Mouse (Mus musculus): ENCODE results near the gene Tmem40. TPM values are rescaled to one million over a fixed set of nuclear protein-coding genes. Genes with fewer than 3 reads are reported as not detected.

The Tmem40 gene
- polyA plus RNA-seq, 1 experiment from 2014 or later, result 7.8 TPM

- H3K9me3 ChIP-seq (ENCODE audit: control insufficient read depth, low read length), result peaks cover 5% of the 10 kb centered on the region; the same call in 1 of the 2 replicates
- peak overlapping the region; percentile 70; the same call in 1 of the 2 replicates for H3K27ac ChIP-seq (replicated peaks; ENCODE audit: low read depth, low read length)
- peaks cover 7% of the 10 kb centered on the region; the same call in 1 of the 2 replicates for H3K4me1 ChIP-seq (ENCODE audit: control insufficient read depth, insufficient read depth, low read length)
- 0 out of 2 replicates have a peak overlapping the region, but pooled peaks have one; percentile 6 for H3K9ac ChIP-seq (ENCODE audit: low read depth, low read length)
- DNase-seq (ENCODE audit: low spot score) (peak; percentile 81), ATAC-seq (ENCODE audit: low read depth) (peak; percentile 67)
- 0 out of 2 replicates have a peak overlapping the region, but pooled peaks have one; percentile 4 for H3K4me3 ChIP-seq (ENCODE audit: low read depth, low read length)
- no peaks in the 10 kb centered on the region for H3K27me3 ChIP-seq (replicated peaks; ENCODE audit: control insufficient read depth, insufficient read depth, low read length)
- H3K36me3 ChIP-seq (ENCODE audit: control insufficient read depth, insufficient read depth, low read length), result no peaks in the 10 kb centered on the region
- peak overlapping the region; percentile 40 for H3K4me2 ChIP-seq (ENCODE audit: low read depth, low read length)
- WGBS, result 39% methylated on average over 20 of the region's 20 CpGs
Observed at GRCm38 (mm10) chr6:115730560-115731342, 31.5 kb downstream of the Tmem40 start.

- H3K4me1 ChIP-seq (ENCODE audit: control insufficient read depth, insufficient read depth, low read length), result peaks cover 7% of the 10 kb centered on the region; the same call in 1 of the 2 replicates
- H3K36me3 ChIP-seq (ENCODE audit: control insufficient read depth, insufficient read depth, low read length), result no peaks in the 10 kb centered on the region
- no peaks in the 10 kb centered on the region for H3K27me3 ChIP-seq (replicated peaks; ENCODE audit: control insufficient read depth, insufficient read depth, low read length)
- no peak overlapping the region for H3K4me3 ChIP-seq (ENCODE audit: low read depth, low read length)
- peaks cover 5% of the 10 kb centered on the region; the same call in 1 of the 2 replicates for H3K9me3 ChIP-seq (ENCODE audit: control insufficient read depth, low read length)
- DNase-seq (ENCODE audit: low spot score) (no peak), ATAC-seq (ENCODE audit: low read depth) (no peak)
- no peak overlapping the region for H3K27ac ChIP-seq (replicated peaks; ENCODE audit: low read depth, low read length)
- H3K9ac ChIP-seq (ENCODE audit: low read depth, low read length), result no peak overlapping the region
- H3K4me2 ChIP-seq (ENCODE audit: low read depth, low read length), result no peak overlapping the region
- 65% methylated on average over 2 of the region's 2 CpGs for WGBS
Observed at GRCm38 (mm10) chr6:115727570-115727969, 34.6 kb downstream of the Tmem40 start.

- no peaks in the 10 kb centered on the region for H3K27me3 ChIP-seq (replicated peaks; ENCODE audit: control insufficient read depth, insufficient read depth, low read length)
- H3K4me1 ChIP-seq (ENCODE audit: control insufficient read depth, insufficient read depth, low read length), result peaks cover 7% of the 10 kb centered on the region; the same call in 1 of the 2 replicates
- H3K9ac ChIP-seq (ENCODE audit: low read depth, low read length), result no peak overlapping the region
- peaks cover 5% of the 10 kb centered on the region; the same call in 1 of the 2 replicates for H3K9me3 ChIP-seq (ENCODE audit: control insufficient read depth, low read length)
- DNase-seq (ENCODE audit: low spot score) (no peak), ATAC-seq (ENCODE audit: low read depth) (no peak)
- no peaks in the 10 kb centered on the region for H3K36me3 ChIP-seq (ENCODE audit: control insufficient read depth, insufficient read depth, low read length)
- 75% methylated on average over 1 of the region's 1 CpGs for WGBS
- H3K27ac ChIP-seq (replicated peaks; ENCODE audit: low read depth, low read length), result no peak overlapping the region
- H3K4me3 ChIP-seq (ENCODE audit: low read depth, low read length), result no peak overlapping the region
- H3K4me2 ChIP-seq (ENCODE audit: low read depth, low read length), result no peak overlapping the region
Observed at GRCm38 (mm10) chr6:115727108-115727507, 35.1 kb downstream of the Tmem40 start.

- DNase-seq (ENCODE audit: low spot score) (no peak), ATAC-seq (ENCODE audit: low read depth) (no peak)
- H3K4me1 ChIP-seq (ENCODE audit: control insufficient read depth, insufficient read depth, low read length), result 0 out of 2 replicates have a peak, but pooled peaks cover 3% of the 10 kb centered on the region
- no peak overlapping the region for H3K27ac ChIP-seq (replicated peaks; ENCODE audit: low read depth, low read length)
- peaks cover 2% of the 10 kb centered on the region; the same call in 1 of the 2 replicates for H3K9me3 ChIP-seq (ENCODE audit: control insufficient read depth, low read length)
- no peak overlapping the region for H3K4me2 ChIP-seq (ENCODE audit: low read depth, low read length)
- H3K9ac ChIP-seq (ENCODE audit: low read depth, low read length), result no peak overlapping the region
- H3K36me3 ChIP-seq (ENCODE audit: control insufficient read depth, insufficient read depth, low read length), result no peaks in the 10 kb centered on the region
- WGBS, result 82% methylated on average over 5 of the region's 5 CpGs
- H3K4me3 ChIP-seq (ENCODE audit: low read depth, low read length), result no peak overlapping the region
- no peaks in the 10 kb centered on the region for H3K27me3 ChIP-seq (replicated peaks; ENCODE audit: control insufficient read depth, insufficient read depth, low read length)
Observed at GRCm38 (mm10) chr6:115722246-115722645, 40.0 kb downstream of the Tmem40 start.

GRCm38 (mm10) chr6:115717715-115718558, 44.3 kb downstream of the Tmem40 start:
- Histone ChIP-seq H3K27me3 (replicated peaks; ENCODE audit: control insufficient read depth, insufficient read depth, low read length) (no peaks in the 10 kb centered on the region), H3K9ac (ENCODE audit: low read depth, low read length) (peak overlapping the region; percentile 39; the same call in 1 of the 2 replicates), H3K9me3 (ENCODE audit: control insufficient read depth, low read length) (no peaks in the 10 kb centered on the region), H3K4me1 (ENCODE audit: control insufficient read depth, insufficient read depth, low read length) (peaks cover 10% of the 10 kb centered on the region), H3K4me2 (ENCODE audit: low read depth, low read length) (peak overlapping the region; percentile 44), H3K27ac (replicated peaks; ENCODE audit: low read depth, low read length) (peak overlapping the region; percentile 49; the same call in 1 of the 2 replicates), H3K36me3 (ENCODE audit: control insufficient read depth, insufficient read depth, low read length) (no peaks in the 10 kb centered on the region), H3K4me3 (ENCODE audit: low read depth, low read length) (no peak overlapping the region; the same call in 1 of the 2 replicates)
- DNase-seq (ENCODE audit: low spot score) (peak; percentile 93), ATAC-seq (ENCODE audit: low read depth) (peak; percentile 95)
- 1% methylated on average over 15 of the region's 15 CpGs for WGBS

GRCm38 (mm10) chr6:115717101-115717652, 45.0 kb downstream of the Tmem40 start:
- H3K9ac ChIP-seq (ENCODE audit: low read depth, low read length), result no peak overlapping the region
- H3K4me2 ChIP-seq (ENCODE audit: low read depth, low read length), result peak overlapping the region; percentile 35
- no peak overlapping the region; the same call in 1 of the 2 replicates for H3K4me3 ChIP-seq (ENCODE audit: low read depth, low read length)
- peak overlapping the region; percentile 49; the same call in 1 of the 2 replicates for H3K27ac ChIP-seq (replicated peaks; ENCODE audit: low read depth, low read length)
- ATAC-seq (ENCODE audit: low read depth) (peak; percentile 65), DNase-seq (ENCODE audit: low spot score) (peak; percentile 56)
- no peaks in the 10 kb centered on the region for H3K36me3 ChIP-seq (ENCODE audit: control insufficient read depth, insufficient read depth, low read length)
- H3K27me3 ChIP-seq (replicated peaks; ENCODE audit: control insufficient read depth, insufficient read depth, low read length), result no peaks in the 10 kb centered on the region
- H3K9me3 ChIP-seq (ENCODE audit: control insufficient read depth, low read length), result no peaks in the 10 kb centered on the region
- H3K4me1 ChIP-seq (ENCODE audit: control insufficient read depth, insufficient read depth, low read length), result peaks cover 10% of the 10 kb centered on the region
- 12% methylated on average over 8 of the region's 8 CpGs for WGBS

- no peaks in the 10 kb centered on the region for H3K27me3 ChIP-seq (replicated peaks; ENCODE audit: control insufficient read depth, insufficient read depth, low read length)
- no peak overlapping the region for H3K4me3 ChIP-seq (ENCODE audit: low read depth, low read length)
- no peak overlapping the region for H3K4me2 ChIP-seq (ENCODE audit: low read depth, low read length)
- H3K36me3 ChIP-seq (ENCODE audit: control insufficient read depth, insufficient read depth, low read length), result no peaks in the 10 kb centered on the region
- DNase-seq (ENCODE audit: low spot score) (no peak), ATAC-seq (ENCODE audit: low read depth) (no peak)
- WGBS, result 63% methylated on average over 2 of the region's 3 CpGs
- H3K9me3 ChIP-seq (ENCODE audit: control insufficient read depth, low read length), result no peaks in the 10 kb centered on the region
- no peak overlapping the region for H3K9ac ChIP-seq (ENCODE audit: low read depth, low read length)
- no peak overlapping the region for H3K27ac ChIP-seq (replicated peaks; ENCODE audit: low read depth, low read length)
- H3K4me1 ChIP-seq (ENCODE audit: control insufficient read depth, insufficient read depth, low read length), result no peaks in the 10 kb centered on the region; the same call in 1 of the 2 replicates
Observed at GRCm38 (mm10) chr6:115711261-115711660, 50.9 kb downstream of the Tmem40 start.

GRCm38 (mm10) chr6:115702901-115703300, 59.3 kb downstream of the Tmem40 start:
- Histone ChIP-seq H3K4me2 (ENCODE audit: low read depth, low read length) (no peak overlapping the region), H3K4me3 (ENCODE audit: low read depth, low read length) (no peak overlapping the region), H3K36me3 (ENCODE audit: control insufficient read depth, insufficient read depth, low read length) (no peaks in the 10 kb centered on the region), H3K9ac (ENCODE audit: low read depth, low read length) (no peak overlapping the region), H3K27me3 (replicated peaks; ENCODE audit: control insufficient read depth, insufficient read depth, low read length) (no peaks in the 10 kb centered on the region), H3K27ac (replicated peaks; ENCODE audit: low read depth, low read length) (no peak overlapping the region), H3K4me1 (ENCODE audit: control insufficient read depth, insufficient read depth, low read length) (no peaks in the 10 kb centered on the region; the same call in 1 of the 2 replicates), H3K9me3 (ENCODE audit: control insufficient read depth, low read length) (no peaks in the 10 kb centered on the region)
- no peak for ATAC-seq (ENCODE audit: low read depth)
- 72% methylated on average over 5 of the region's 5 CpGs for WGBS
- no peak for DNase-seq (ENCODE audit: low spot score)
